Mouse (Mus musculus): ENCODE measurements around the gene Gng12. TPM values are rescaled to one million over a fixed set of nuclear protein-coding genes. Genes with fewer than 3 reads are reported as not detected.
"Not testable (repeated sequence)": the region's sequence is repeated elsewhere in the genome, so short reads cannot be mapped to it uniquely, and the experiment has no call there.

The Gng12 gene
- polyA plus RNA-seq, 1 experiment from 2014 or later: 52.7 TPM

GRCm38 (mm10) chr6:66955089-66955657, 59.0 kb downstream of the Gng12 start:
- H3K4me3 ChIP-seq (ENCODE audit: low read depth, low read length): no peak overlapping the region
- DNase-seq (ENCODE audit: low spot score): no peak
- H3K4me2 ChIP-seq (replicated peaks; ENCODE audit: low read depth, low read length): no peak overlapping the region
- no peak overlapping the region for H3K9ac ChIP-seq (ENCODE audit: low read depth, low read length)
- no peaks in the 10 kb centered on the region for H3K4me1 ChIP-seq (replicated peaks; ENCODE audit: control insufficient read depth, insufficient read depth, low read length)
- H3K27me3 ChIP-seq (ENCODE audit: control insufficient read depth, insufficient read depth, low read length): no peaks in the 10 kb centered on the region
- H3K36me3 ChIP-seq (ENCODE audit: control insufficient read depth, insufficient read depth, low read length): no peaks in the 10 kb centered on the region
- H3K9me3 ChIP-seq (ENCODE audit: control insufficient read depth, low read length): no peaks in the 10 kb centered on the region
- 84% methylated on average over 11 of the region's 11 CpGs for WGBS
- H3K27ac ChIP-seq (ENCODE audit: low read depth, low read length): no peak overlapping the region
- no peak for ATAC-seq (ENCODE audit: low FRiP score)

GRCm38 (mm10) chr6:66958466-66959235, 62.5 kb downstream of the Gng12 start:
- Histone ChIP-seq H3K27me3 (ENCODE audit: control insufficient read depth, insufficient read depth, low read length) (no peaks in the 10 kb centered on the region), H3K4me1 (replicated peaks; ENCODE audit: control insufficient read depth, insufficient read depth, low read length) (no peaks in the 10 kb centered on the region), H3K4me3 (ENCODE audit: low read depth, low read length) (no peak overlapping the region), H3K36me3 (ENCODE audit: control insufficient read depth, insufficient read depth, low read length) (no peaks in the 10 kb centered on the region), H3K4me2 (replicated peaks; ENCODE audit: low read depth, low read length) (no peak overlapping the region), H3K9me3 (ENCODE audit: control insufficient read depth, low read length) (no peaks in the 10 kb centered on the region), H3K27ac (ENCODE audit: low read depth, low read length) (no peak overlapping the region), H3K9ac (ENCODE audit: low read depth, low read length) (no peak overlapping the region)
- ATAC-seq (ENCODE audit: low FRiP score) (no peak), DNase-seq (ENCODE audit: low spot score) (no peak)
- 92% methylated on average over 5 of the region's 5 CpGs for WGBS

- ATAC-seq (ENCODE audit: low FRiP score): peak; percentile 77
- H3K9me3 ChIP-seq (ENCODE audit: control insufficient read depth, low read length): no peaks in the 10 kb centered on the region
- H3K9ac ChIP-seq (ENCODE audit: low read depth, low read length): no peak overlapping the region
- H3K4me2 ChIP-seq (replicated peaks; ENCODE audit: low read depth, low read length): no peak overlapping the region
- DNase-seq (ENCODE audit: low spot score): peak; percentile 65
- no peak overlapping the region for H3K27ac ChIP-seq (ENCODE audit: low read depth, low read length)
- H3K27me3 ChIP-seq (ENCODE audit: control insufficient read depth, insufficient read depth, low read length): no peaks in the 10 kb centered on the region
- H3K4me1 ChIP-seq (replicated peaks; ENCODE audit: control insufficient read depth, insufficient read depth, low read length): 0 out of 2 replicates have a peak, but pooled peaks cover 2% of the 10 kb centered on the region
- no peaks in the 10 kb centered on the region for H3K36me3 ChIP-seq (ENCODE audit: control insufficient read depth, insufficient read depth, low read length)
- H3K4me3 ChIP-seq (ENCODE audit: low read depth, low read length): no peak overlapping the region
- WGBS: 24% methylated on average over 2 of the region's 2 CpGs
Measured at GRCm38 (mm10) chr6:66962582-66963043, 66.4 kb downstream of the Gng12 start.

- no peak overlapping the region for H3K4me3 ChIP-seq (ENCODE audit: low read depth, low read length)
- no peaks in the 10 kb centered on the region for H3K9me3 ChIP-seq (ENCODE audit: control insufficient read depth, low read length)
- WGBS: 76% methylated on average over 1 of the region's 1 CpGs
- ATAC-seq (ENCODE audit: low FRiP score) (peak; percentile 17; the same call in 1 of the 2 replicates), DNase-seq (ENCODE audit: low spot score) (no peak)
- H3K4me1 ChIP-seq (replicated peaks; ENCODE audit: control insufficient read depth, insufficient read depth, low read length): 0 out of 2 replicates have a peak, but pooled peaks cover 2% of the 10 kb centered on the region
- H3K4me2 ChIP-seq (replicated peaks; ENCODE audit: low read depth, low read length): no peak overlapping the region
- H3K36me3 ChIP-seq (ENCODE audit: control insufficient read depth, insufficient read depth, low read length): no peaks in the 10 kb centered on the region
- no peak overlapping the region for H3K27ac ChIP-seq (ENCODE audit: low read depth, low read length)
- H3K9ac ChIP-seq (ENCODE audit: low read depth, low read length): no peak overlapping the region
- H3K27me3 ChIP-seq (ENCODE audit: control insufficient read depth, insufficient read depth, low read length): no peaks in the 10 kb centered on the region
Measured at GRCm38 (mm10) chr6:66963068-66963467, 66.9 kb downstream of the Gng12 start.

- 90% methylated on average over 3 of the region's 3 CpGs for WGBS
- not testable (repeated sequence) for H3K4me2 ChIP-seq (replicated peaks; ENCODE audit: low read depth, low read length)
Measured at GRCm38 (mm10) chr6:66963651-66964050, 67.5 kb downstream of the Gng12 start.

GRCm38 (mm10) chr6:66964222-66964621, 68.0 kb downstream of the Gng12 start:
- Histone ChIP-seq H3K4me2 (replicated peaks; ENCODE audit: low read depth, low read length) (no peak overlapping the region), H3K9ac (ENCODE audit: low read depth, low read length) (no peak overlapping the region), H3K27ac (ENCODE audit: low read depth, low read length) (no peak overlapping the region), H3K9me3 (ENCODE audit: control insufficient read depth, low read length) (no peaks in the 10 kb centered on the region), H3K27me3 (ENCODE audit: control insufficient read depth, insufficient read depth, low read length) (no peaks in the 10 kb centered on the region), H3K36me3 (ENCODE audit: control insufficient read depth, insufficient read depth, low read length) (no peaks in the 10 kb centered on the region), H3K4me3 (ENCODE audit: low read depth, low read length) (no peak overlapping the region), H3K4me1 (replicated peaks; ENCODE audit: control insufficient read depth, insufficient read depth, low read length) (0 out of 2 replicates have a peak, but pooled peaks cover 2% of the 10 kb centered on the region)
- ATAC-seq (ENCODE audit: low FRiP score) (peak; percentile 87), DNase-seq (ENCODE audit: low spot score) (peak; percentile 52)
- 39% methylated on average over 4 of the region's 4 CpGs for WGBS

More at GRCm38 (mm10) chr6:66963651-66964050, 67.5 kb downstream of the Gng12 start:
- not testable (repeated sequence) for H3K9me3 ChIP-seq (ENCODE audit: control insufficient read depth, low read length); H3K27ac ChIP-seq (ENCODE audit: low read depth, low read length); H3K27me3 ChIP-seq (ENCODE audit: control insufficient read depth, insufficient read depth, low read length); DNase-seq (ENCODE audit: low spot score); H3K9ac ChIP-seq (ENCODE audit: low read depth, low read length); H3K36me3 ChIP-seq (ENCODE audit: control insufficient read depth, insufficient read depth, low read length); H3K4me3 ChIP-seq (ENCODE audit: low read depth, low read length); H3K4me1 ChIP-seq (replicated peaks; ENCODE audit: control insufficient read depth, insufficient read depth, low read length); ATAC-seq (ENCODE audit: low FRiP score)

GRCm38 (mm10) chr6:66965203-66965602, 69.0 kb downstream of the Gng12 start:
- H3K9me3 ChIP-seq (ENCODE audit: control insufficient read depth, low read length): no peaks in the 10 kb centered on the region
- ATAC-seq (ENCODE audit: low FRiP score): no peak
- H3K27ac ChIP-seq (ENCODE audit: low read depth, low read length): no peak overlapping the region
- DNase-seq (ENCODE audit: low spot score): no peak
- WGBS: 84% methylated on average over 4 of the region's 4 CpGs
- H3K4me1 ChIP-seq (replicated peaks; ENCODE audit: control insufficient read depth, insufficient read depth, low read length): 0 out of 2 replicates have a peak, but pooled peaks cover 2% of the 10 kb centered on the region
- H3K9ac ChIP-seq (ENCODE audit: low read depth, low read length): no peak overlapping the region
- no peaks in the 10 kb centered on the region for H3K27me3 ChIP-seq (ENCODE audit: control insufficient read depth, insufficient read depth, low read length)
- H3K36me3 ChIP-seq (ENCODE audit: control insufficient read depth, insufficient read depth, low read length): no peaks in the 10 kb centered on the region
- H3K4me2 ChIP-seq (replicated peaks; ENCODE audit: low read depth, low read length): no peak overlapping the region
- no peak overlapping the region for H3K4me3 ChIP-seq (ENCODE audit: low read depth, low read length)

GRCm38 (mm10) chr6:66967788-66968187, 71.6 kb downstream of the Gng12 start:
- H3K4me2 ChIP-seq (replicated peaks; ENCODE audit: low read depth, low read length): no peak overlapping the region
- DNase-seq (ENCODE audit: low spot score): no peak
- ATAC-seq (ENCODE audit: low FRiP score): no peak

More at GRCm38 (mm10) chr6:66967788-66968187, 71.6 kb downstream of the Gng12 start:
- WGBS: 67% methylated on average over 2 of the region's 2 CpGs
- Histone ChIP-seq H3K4me3 (ENCODE audit: low read depth, low read length) (no peak overlapping the region), H3K27me3 (ENCODE audit: control insufficient read depth, insufficient read depth, low read length) (no peaks in the 10 kb centered on the region), H3K9me3 (ENCODE audit: control insufficient read depth, low read length) (no peaks in the 10 kb centered on the region), H3K9ac (ENCODE audit: low read depth, low read length) (no peak overlapping the region), H3K36me3 (ENCODE audit: control insufficient read depth, insufficient read depth, low read length) (no peaks in the 10 kb centered on the region), H3K4me1 (replicated peaks; ENCODE audit: control insufficient read depth, insufficient read depth, low read length) (0 out of 2 replicates have a peak, but pooled peaks cover 2% of the 10 kb centered on the region), H3K27ac (ENCODE audit: low read depth, low read length) (no peak overlapping the region)

All from hindbrain, embryonic 11.5 days (tissue).